Mouse (Mus musculus): ENCODE measurements around the gene Pknox2. TPM values are rescaled to one million over a fixed set of nuclear protein-coding genes. Genes with fewer than 3 reads are reported as not detected.
A peak's percentile ranks its signal among the peaks of the same experiment; 100 is the strongest.

Gene Pknox2
- polyA plus RNA-seq, 1 experiment from 2014 or later: 33.4 TPM

DNA sequence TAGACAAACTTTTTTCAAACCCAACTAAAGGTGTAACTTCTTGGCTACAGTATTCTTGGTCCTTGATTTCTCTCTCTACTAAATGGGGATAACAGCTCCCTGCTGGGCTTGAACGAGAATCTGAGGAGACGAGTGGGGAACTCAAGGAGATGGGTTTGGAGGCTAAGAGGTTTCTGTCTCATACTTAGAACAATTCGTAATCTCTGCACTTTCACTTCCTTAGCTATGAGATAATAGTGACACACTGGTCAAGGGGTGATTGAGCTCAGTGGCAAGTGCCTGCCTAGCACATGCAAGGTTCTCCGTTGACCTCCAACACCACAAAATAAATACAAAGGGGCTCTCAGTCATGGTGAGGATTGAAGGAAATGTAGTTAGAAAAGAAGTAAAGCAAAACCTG lies 215.6 kb downstream of the Pknox2 start:
- Histone ChIP-seq H3K9ac (replicated peaks; ENCODE audit: low read depth, low read length) (no peak overlapping the region), H3K9me3 (ENCODE audit: control insufficient read depth, low read length) (no peaks in the 10 kb centered on the region), H3K4me3 (ENCODE audit: low read depth, low read length) (no peak overlapping the region), H3K4me2 (ENCODE audit: low read depth, low read length) (no peak overlapping the region), H3K27ac (ENCODE audit: low read depth, low read length) (no peak overlapping the region), H3K36me3 (ENCODE audit: control insufficient read depth, insufficient read depth, low read length) (no peaks in the 10 kb centered on the region), H3K27me3 (ENCODE audit: control insufficient read depth, insufficient read depth, low read length) (no peaks in the 10 kb centered on the region), H3K4me1 (ENCODE audit: control insufficient read depth, insufficient read depth, low read length) (peaks cover 9% of the 10 kb centered on the region; the same call in 1 of the 2 replicates)
- ATAC-seq (ENCODE audit: low read depth): no peak
- WGBS: 92% methylated on average over 4 of the region's 4 CpGs

- H3K9ac ChIP-seq (replicated peaks; ENCODE audit: low read depth, low read length): no peak overlapping the region
- H3K36me3 ChIP-seq (ENCODE audit: control insufficient read depth, insufficient read depth, low read length): peaks cover 8% of the 10 kb centered on the region; the same call in 1 of the 2 replicates
- 93% methylated on average over 5 of the region's 5 CpGs for WGBS
- H3K27me3 ChIP-seq (ENCODE audit: control insufficient read depth, insufficient read depth, low read length): no peaks in the 10 kb centered on the region
- no peak overlapping the region for H3K4me3 ChIP-seq (ENCODE audit: low read depth, low read length)
- no peak for ATAC-seq (ENCODE audit: low read depth)
- no peak overlapping the region for H3K4me2 ChIP-seq (ENCODE audit: low read depth, low read length)
- H3K4me1 ChIP-seq (ENCODE audit: control insufficient read depth, insufficient read depth, low read length): peaks cover 18% of the 10 kb centered on the region
- H3K9me3 ChIP-seq (ENCODE audit: control insufficient read depth, low read length): no peaks in the 10 kb centered on the region
- H3K27ac ChIP-seq (ENCODE audit: low read depth, low read length): peak overlapping the region; percentile 22; the same call in 1 of the 2 replicates
Observed at GRCm38 (mm10) chr9:36923753-36924152, 223.5 kb downstream of the Pknox2 start.

DNA sequence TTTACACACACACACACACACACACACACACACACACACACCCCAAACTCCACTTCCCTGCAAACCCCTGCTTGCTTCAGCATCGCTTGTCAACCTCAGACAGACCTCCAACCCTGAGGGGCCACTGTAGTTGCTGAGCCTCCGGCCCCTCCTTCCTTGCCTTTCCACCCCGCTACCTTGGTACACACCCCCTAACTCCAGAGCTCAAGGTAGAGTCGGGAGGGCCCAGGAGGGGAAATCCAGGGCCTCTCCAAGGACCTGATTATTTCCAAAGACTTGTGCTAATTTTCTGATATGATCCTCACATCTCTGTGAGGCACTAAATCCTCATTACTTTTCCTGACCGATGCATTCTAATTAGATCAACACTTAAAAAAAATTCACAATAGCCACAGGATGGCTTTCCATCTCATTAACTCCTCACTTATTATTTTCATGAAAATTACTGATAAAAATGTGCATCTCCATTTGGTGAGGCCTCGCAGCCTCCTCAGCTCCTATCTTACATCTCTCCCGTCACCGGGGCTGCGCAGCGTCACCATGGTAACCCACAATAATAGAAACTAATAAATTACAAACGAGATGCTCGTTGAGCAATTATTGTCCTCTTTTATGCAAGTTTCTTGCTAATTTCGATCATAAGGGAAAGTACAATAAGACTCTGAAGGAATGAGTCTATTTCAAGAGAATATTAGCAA lies 225.3 kb downstream of the Pknox2 start:
- Histone ChIP-seq H3K27me3 (ENCODE audit: control insufficient read depth, insufficient read depth, low read length) (no peaks in the 10 kb centered on the region), H3K9me3 (ENCODE audit: control insufficient read depth, low read length) (no peaks in the 10 kb centered on the region), H3K4me3 (ENCODE audit: low read depth, low read length) (no peak overlapping the region), H3K27ac (ENCODE audit: low read depth, low read length) (peak overlapping the region; percentile 65), H3K9ac (replicated peaks; ENCODE audit: low read depth, low read length) (no peak overlapping the region), H3K4me2 (ENCODE audit: low read depth, low read length) (no peak overlapping the region), H3K36me3 (ENCODE audit: control insufficient read depth, insufficient read depth, low read length) (peaks cover 8% of the 10 kb centered on the region; the same call in 1 of the 2 replicates), H3K4me1 (ENCODE audit: control insufficient read depth, insufficient read depth, low read length) (peaks cover 18% of the 10 kb centered on the region)
- peak; percentile 79 for ATAC-seq (ENCODE audit: low read depth)
- WGBS: 27% methylated on average over 13 of the region's 13 CpGs

GRCm38 (mm10) chr9:36919472-36919871 lies 227.7 kb downstream of the Pknox2 start:
- ATAC-seq (ENCODE audit: low read depth): no peak
- 67% methylated on average over 4 of the region's 4 CpGs for WGBS

GRCm38 (mm10) chr9:36918582-36918981 lies 228.6 kb downstream of the Pknox2 start:
- 64% methylated on average over 3 of the region's 3 CpGs for WGBS
- no peak overlapping the region for H3K9ac ChIP-seq (replicated peaks; ENCODE audit: low read depth, low read length)
- H3K27ac ChIP-seq (ENCODE audit: low read depth, low read length): no peak overlapping the region

More at GRCm38 (mm10) chr9:36919472-36919871, 227.7 kb downstream of the Pknox2 start:
- peaks cover 18% of the 10 kb centered on the region for H3K4me1 ChIP-seq (ENCODE audit: control insufficient read depth, insufficient read depth, low read length)
- H3K4me3 ChIP-seq (ENCODE audit: low read depth, low read length): no peak overlapping the region
- peaks cover 8% of the 10 kb centered on the region; the same call in 1 of the 2 replicates for H3K36me3 ChIP-seq (ENCODE audit: control insufficient read depth, insufficient read depth, low read length)
- H3K27me3 ChIP-seq (ENCODE audit: control insufficient read depth, insufficient read depth, low read length): no peaks in the 10 kb centered on the region
- no peak overlapping the region for H3K27ac ChIP-seq (ENCODE audit: low read depth, low read length)
- no peak overlapping the region for H3K4me2 ChIP-seq (ENCODE audit: low read depth, low read length)
- H3K9ac ChIP-seq (replicated peaks; ENCODE audit: low read depth, low read length): no peak overlapping the region
- H3K9me3 ChIP-seq (ENCODE audit: control insufficient read depth, low read length): no peaks in the 10 kb centered on the region

DNA sequence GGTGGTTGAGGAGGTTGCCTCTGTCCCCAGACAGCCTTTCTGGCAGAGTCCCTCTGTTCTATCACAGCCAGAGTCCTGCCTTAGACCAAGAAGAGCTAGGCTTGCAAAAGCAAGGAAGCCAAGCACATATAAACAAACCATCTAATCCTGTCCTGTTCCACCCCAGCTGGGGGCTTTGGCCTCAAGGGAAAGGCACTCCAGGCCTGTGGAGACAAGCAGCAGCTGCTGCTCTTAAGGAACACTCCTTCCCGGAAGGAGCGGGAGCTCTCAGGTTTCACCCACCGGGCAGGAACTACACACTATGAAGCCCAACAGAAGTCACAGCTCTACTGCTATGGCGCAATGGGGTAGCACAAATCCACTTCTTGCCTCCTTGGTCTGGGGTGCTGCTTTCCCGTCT lies 230.3 kb downstream of the Pknox2 start:
- Histone ChIP-seq H3K4me3 (ENCODE audit: low read depth, low read length) (no peak overlapping the region), H3K9ac (replicated peaks; ENCODE audit: low read depth, low read length) (no peak overlapping the region), H3K36me3 (ENCODE audit: control insufficient read depth, insufficient read depth, low read length) (no peaks in the 10 kb centered on the region), H3K4me2 (ENCODE audit: low read depth, low read length) (no peak overlapping the region), H3K27me3 (ENCODE audit: control insufficient read depth, insufficient read depth, low read length) (no peaks in the 10 kb centered on the region), H3K27ac (ENCODE audit: low read depth, low read length) (0 out of 2 replicates have a peak overlapping the region, but pooled peaks have one; percentile 1), H3K4me1 (ENCODE audit: control insufficient read depth, insufficient read depth, low read length) (peaks cover 6% of the 10 kb centered on the region; the same call in 1 of the 2 replicates), H3K9me3 (ENCODE audit: control insufficient read depth, low read length) (no peaks in the 10 kb centered on the region)
- ATAC-seq (ENCODE audit: low read depth): no peak
- 45% methylated on average over 5 of the region's 5 CpGs for WGBS

More at GRCm38 (mm10) chr9:36918582-36918981, 228.6 kb downstream of the Pknox2 start:
- no peak overlapping the region for H3K4me2 ChIP-seq (ENCODE audit: low read depth, low read length)
- H3K9me3 ChIP-seq (ENCODE audit: control insufficient read depth, low read length): no peaks in the 10 kb centered on the region
- peaks cover 8% of the 10 kb centered on the region; the same call in 1 of the 2 replicates for H3K36me3 ChIP-seq (ENCODE audit: control insufficient read depth, insufficient read depth, low read length)
- peaks cover 18% of the 10 kb centered on the region for H3K4me1 ChIP-seq (ENCODE audit: control insufficient read depth, insufficient read depth, low read length)
- no peak for ATAC-seq (ENCODE audit: low read depth)
- no peaks in the 10 kb centered on the region for H3K27me3 ChIP-seq (ENCODE audit: control insufficient read depth, insufficient read depth, low read length)
- no peak overlapping the region for H3K4me3 ChIP-seq (ENCODE audit: low read depth, low read length)

DNA sequence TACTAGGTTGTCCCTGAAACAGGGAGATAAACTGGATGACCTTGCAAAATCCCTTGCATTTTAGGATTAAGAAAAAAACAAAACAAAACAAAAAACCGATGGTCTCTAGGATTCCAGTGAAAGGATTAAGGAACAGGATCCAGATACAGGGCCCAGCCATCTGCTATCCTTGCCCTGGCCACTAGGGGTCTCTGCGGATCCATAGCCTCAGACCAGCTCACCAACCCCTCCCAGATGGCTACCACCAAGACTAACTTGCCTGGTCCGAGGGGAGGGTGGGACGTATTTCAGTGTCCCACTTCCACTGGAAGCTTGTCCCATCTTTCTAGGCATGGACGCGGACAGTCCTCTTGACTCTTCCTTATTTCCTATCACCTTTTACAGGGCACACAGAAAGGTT lies 230.8 kb downstream of the Pknox2 start:
- no peak overlapping the region for H3K4me2 ChIP-seq (ENCODE audit: low read depth, low read length)
- no peaks in the 10 kb centered on the region for H3K36me3 ChIP-seq (ENCODE audit: control insufficient read depth, insufficient read depth, low read length)
- whole genome bisulfite sequencing: 11% methylated on average over 6 of the region's 6 CpGs
- H3K27me3 ChIP-seq (ENCODE audit: control insufficient read depth, insufficient read depth, low read length): no peaks in the 10 kb centered on the region
- ATAC-seq (ENCODE audit: low read depth): peak; percentile 71
- H3K9me3 ChIP-seq (ENCODE audit: control insufficient read depth, low read length): no peaks in the 10 kb centered on the region
- peaks cover 4% of the 10 kb centered on the region; the same call in 1 of the 2 replicates for H3K4me1 ChIP-seq (ENCODE audit: control insufficient read depth, insufficient read depth, low read length)
- H3K4me3 ChIP-seq (ENCODE audit: low read depth, low read length): no peak overlapping the region
- H3K27ac ChIP-seq (ENCODE audit: low read depth, low read length): no peak overlapping the region
- no peak overlapping the region for H3K9ac ChIP-seq (replicated peaks; ENCODE audit: low read depth, low read length)

DNA sequence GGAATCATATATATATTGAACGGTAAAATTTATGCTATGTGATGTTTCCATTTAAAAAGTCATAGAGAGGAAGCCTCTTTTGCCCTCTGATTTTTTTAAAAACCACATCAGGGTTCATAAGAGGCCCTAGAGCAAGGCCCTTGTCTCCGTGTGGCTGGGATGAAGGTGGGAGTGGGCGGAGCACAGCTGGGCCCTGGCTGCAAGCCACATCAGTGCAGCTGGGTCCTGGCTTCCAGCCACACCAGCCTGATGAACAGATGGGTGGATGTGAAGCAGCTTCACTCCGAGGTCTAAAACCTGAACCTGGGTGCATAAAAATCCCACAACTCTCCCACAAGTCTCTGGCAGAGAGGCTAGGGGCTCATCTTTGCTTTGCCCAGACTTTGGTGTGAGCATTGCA lies 241.8 kb downstream of the Pknox2 start:
- H3K9me3 ChIP-seq (ENCODE audit: control insufficient read depth, low read length): no peaks in the 10 kb centered on the region
- H3K36me3 ChIP-seq (ENCODE audit: control insufficient read depth, insufficient read depth, low read length): peaks cover 3% of the 10 kb centered on the region; the same call in 1 of the 2 replicates
- 55% methylated on average over 4 of the region's 4 CpGs for WGBS
- no peak overlapping the region; the same call in 1 of the 2 replicates for H3K27ac ChIP-seq (ENCODE audit: low read depth, low read length)
- no peaks in the 10 kb centered on the region for H3K4me1 ChIP-seq (ENCODE audit: control insufficient read depth, insufficient read depth, low read length)
- no peaks in the 10 kb centered on the region for H3K27me3 ChIP-seq (ENCODE audit: control insufficient read depth, insufficient read depth, low read length)
- no peak overlapping the region for H3K4me2 ChIP-seq (ENCODE audit: low read depth, low read length)
- H3K4me3 ChIP-seq (ENCODE audit: low read depth, low read length): no peak overlapping the region
- no peak overlapping the region for H3K9ac ChIP-seq (replicated peaks; ENCODE audit: low read depth, low read length)
- peak; percentile 79; the same call in 1 of the 2 replicates for ATAC-seq (ENCODE audit: low read depth)

DNA sequence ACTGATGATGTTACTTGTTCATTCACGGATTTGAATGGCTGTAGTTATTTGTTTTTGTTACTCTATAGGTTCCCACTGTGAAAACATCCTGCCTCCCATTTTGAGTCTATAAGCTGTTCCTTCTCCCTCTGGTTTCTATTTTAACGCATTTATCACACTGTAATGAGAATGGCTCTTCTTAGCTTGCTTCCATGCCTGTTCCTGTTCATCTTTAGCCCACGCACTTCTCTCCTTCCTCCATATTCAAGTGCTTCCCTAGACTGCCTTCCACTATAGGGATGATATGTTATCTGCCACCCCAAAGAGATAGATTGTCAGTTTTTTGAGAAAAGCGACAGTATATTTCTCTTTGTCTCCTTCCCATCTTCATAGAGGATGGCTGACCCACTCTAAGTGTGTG lies 246.7 kb downstream of the Pknox2 start:
- no peaks in the 10 kb centered on the region for H3K27me3 ChIP-seq (ENCODE audit: control insufficient read depth, insufficient read depth, low read length)
- no peaks in the 10 kb centered on the region for H3K9me3 ChIP-seq (ENCODE audit: control insufficient read depth, low read length)
- H3K4me1 ChIP-seq (ENCODE audit: control insufficient read depth, insufficient read depth, low read length): no peaks in the 10 kb centered on the region
- 86% methylated on average over 4 of the region's 4 CpGs for WGBS
- no peak overlapping the region for H3K4me3 ChIP-seq (ENCODE audit: low read depth, low read length)
- H3K27ac ChIP-seq (ENCODE audit: low read depth, low read length): no peak overlapping the region
- H3K9ac ChIP-seq (replicated peaks; ENCODE audit: low read depth, low read length): no peak overlapping the region
- H3K4me2 ChIP-seq (ENCODE audit: low read depth, low read length): no peak overlapping the region
- no peak for ATAC-seq (ENCODE audit: low read depth)
- 0 out of 2 replicates have a peak, but pooled peaks cover 3% of the 10 kb centered on the region for H3K36me3 ChIP-seq (ENCODE audit: control insufficient read depth, insufficient read depth, low read length)

Data from neural tube, embryonic 14.5 days (tissue).